Mouse (Mus musculus) megakaryocyte progenitor cell, adult 5-6 weeks (primary cell): ENCODE measurements around the gene Gm20696. TPM values are rescaled to one million over a fixed set of nuclear protein-coding genes. Genes with fewer than 3 reads are reported as not detected.

Experiments
- ATAC-seq: replicated peaks from 2 replicates; pipeline ENCODE4 v1.8.0; 2016; ENCODE audit warnings: mild to moderate bottlenecking, moderate TSS enrichment, inconsistent platforms; ENCODE audit not compliant: poor library complexity
- total RNA-seq, 2 experiments: library from RNA; stranded (forward) in 1 of 2; stranded (reverse) in 1 of 2; fragments of 157-497, 149-512 nt in 1 of 2; fragments of 200-1000 nt in 1 of 2; gene quantifications; 2 replicates each; pipeline versions ENCODE4 v1.2.3 to v1.2.4; 2015 to 2017

Gene Gm20696
- total RNA-seq, 2 experiments from 2014 or later = 2.7 to 11.8 TPM

GRCm38 (mm10) chr6:99446801-99447415, 219.7 kb downstream of the Gm20696 start:
- no peak for ATAC-seq

- 0 out of 2 replicates have a peak, but pooled peaks have one; percentile 15 for ATAC-seq
These were observed 223.1 kb downstream of the Gm20696 start for GRCm38 (mm10) chr6:99443460-99443859.

- ATAC-seq = no peak
These were observed 225.5 kb downstream of the Gm20696 start for GRCm38 (mm10) chr6:99441100-99441499.

GRCm38 (mm10) chr6:99440606-99441005, 226.0 kb downstream of the Gm20696 start:
- no peak for ATAC-seq

- no peak for ATAC-seq
These were observed 226.7 kb downstream of the Gm20696 start for GRCm38 (mm10) chr6:99439878-99440361.

GRCm38 (mm10) chr6:99439214-99439877, 227.3 kb downstream of the Gm20696 start:
- no peak for ATAC-seq

- ATAC-seq = peak; percentile 71
These were observed 230.2 kb downstream of the Gm20696 start for GRCm38 (mm10) chr6:99436371-99436770.

- ATAC-seq = peak; percentile 74
These were observed 231.5 kb downstream of the Gm20696 start for GRCm38 (mm10) chr6:99435140-99435539.

GRCm38 (mm10) chr6:99433006-99433405, 233.6 kb downstream of the Gm20696 start:
- ATAC-seq = no peak

GRCm38 (mm10) chr6:99431941-99432340, 234.7 kb downstream of the Gm20696 start:
- no peak for ATAC-seq

GRCm38 (mm10) chr6:99430560-99430959, 236.0 kb downstream of the Gm20696 start:
- ATAC-seq = no peak

- ATAC-seq = no peak
These were observed 237.0 kb downstream of the Gm20696 start for GRCm38 (mm10) chr6:99429378-99430131.

GRCm38 (mm10) chr6:99428961-99429360, 237.6 kb downstream of the Gm20696 start:
- ATAC-seq = no peak

- no peak for ATAC-seq
These were observed 239.3 kb downstream of the Gm20696 start for GRCm38 (mm10) chr6:99427301-99427700.

GRCm38 (mm10) chr6:99425044-99425443, 241.6 kb downstream of the Gm20696 start:
- peak; percentile 44; the same call in 1 of the 2 replicates for ATAC-seq

GRCm38 (mm10) chr6:99420666-99421065, 245.9 kb downstream of the Gm20696 start:
- ATAC-seq = no peak

- peak; percentile 82 for ATAC-seq
These were observed 254.0 kb downstream of the Gm20696 start for GRCm38 (mm10) chr6:99412598-99412997.

GRCm38 (mm10) chr6:99409602-99410001, 257.0 kb downstream of the Gm20696 start:
- ATAC-seq = no peak

GRCm38 (mm10) chr6:99408880-99409279, 257.7 kb downstream of the Gm20696 start:
- no peak for ATAC-seq

- ATAC-seq = peak; percentile 78
These were observed 262.7 kb downstream of the Gm20696 start for GRCm38 (mm10) chr6:99403755-99404390.

- peak; percentile 45 for ATAC-seq
These were observed 263.7 kb downstream of the Gm20696 start for GRCm38 (mm10) chr6:99402941-99403340.
